Mouse (Mus musculus): ENCODE measurements around the gene Olfr571. TPM values are rescaled to one million over a fixed set of nuclear protein-coding genes. Genes with fewer than 3 reads are reported as not detected.

The Olfr571 gene
- not detected for total RNA-seq (2021)
- long read RNA-seq = 0 reads

- no peak for DNase-seq (ENCODE audit: low spot score in 2 of 2)
Observed at GRCm38 (mm10) chr7:102917032-102917875, at the start of gene Olfr571. Gene Olfr571 (minus strand): TSS chr7:102917536.

DNA sequence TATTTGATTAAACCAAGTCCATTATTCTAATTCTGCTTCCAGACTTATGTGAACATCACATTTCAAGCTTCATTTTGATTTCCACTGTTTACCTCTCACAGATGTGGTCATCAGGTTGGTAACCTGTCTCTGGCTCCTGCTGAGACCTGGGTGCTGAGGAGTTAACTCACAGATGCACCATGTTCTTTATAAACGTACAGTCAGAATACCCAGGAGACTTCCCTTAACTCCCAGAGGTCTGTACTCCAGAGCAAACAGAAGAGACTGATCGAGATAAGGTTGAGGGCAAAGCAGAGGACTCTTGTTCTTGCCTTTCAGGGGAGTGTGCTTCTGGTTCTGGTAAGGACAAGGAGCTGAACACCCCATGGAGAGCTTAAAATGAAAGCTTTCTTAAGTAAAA lies 45.0 kb upstream of the Olfr571 start, which contains the start of gene Olfr576:
Gene Olfr576 (plus strand): TSS at position 301 of the 400 bp plus-strand sequence.
- DNase-seq (ENCODE audit: low spot score in 2 of 2) = no peak

DNA sequence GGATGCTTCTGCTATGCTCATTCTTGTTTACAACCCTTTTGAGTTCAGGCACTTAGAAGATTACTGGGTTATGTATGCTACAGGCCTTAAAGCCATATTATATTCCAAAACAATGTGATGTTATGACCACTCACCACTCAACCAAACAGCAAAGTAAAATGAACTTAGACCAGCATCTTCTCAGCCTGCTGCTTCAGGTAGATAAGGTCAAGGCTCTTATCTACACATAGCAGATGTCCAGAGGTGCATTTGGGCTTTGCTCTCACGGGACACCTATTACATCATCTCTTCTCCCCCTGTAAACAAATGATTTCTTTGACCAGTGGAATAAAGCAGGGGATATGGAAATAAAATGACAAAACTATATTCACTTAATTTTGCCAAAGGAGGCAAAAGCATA lies 41.3 kb upstream of the Olfr571 start, which contains the start of gene Olfr575:
Gene Olfr575 (minus strand): TSS at position 183 of the 400 bp plus-strand sequence.
- DNase-seq (ENCODE audit: low spot score in 2 of 2) = no peak

GRCm38 (mm10) chr7:102958137-102958536 lies 40.8 kb upstream of the Olfr571 start:
- no peak for DNase-seq (ENCODE audit: low spot score in 2 of 2)

- DNase-seq (ENCODE audit: low spot score in 2 of 2) = no peak
Observed at GRCm38 (mm10) chr7:102950732-102951131, 33.4 kb upstream of the Olfr571 start.

- DNase-seq (ENCODE audit: low spot score in 2 of 2) = no peak
Observed at GRCm38 (mm10) chr7:102948167-102948566, 30.8 kb upstream of the Olfr571 start, which contains the start of gene Olfr574. Gene Olfr574 (plus strand): TSS chr7:102948467.

DNA sequence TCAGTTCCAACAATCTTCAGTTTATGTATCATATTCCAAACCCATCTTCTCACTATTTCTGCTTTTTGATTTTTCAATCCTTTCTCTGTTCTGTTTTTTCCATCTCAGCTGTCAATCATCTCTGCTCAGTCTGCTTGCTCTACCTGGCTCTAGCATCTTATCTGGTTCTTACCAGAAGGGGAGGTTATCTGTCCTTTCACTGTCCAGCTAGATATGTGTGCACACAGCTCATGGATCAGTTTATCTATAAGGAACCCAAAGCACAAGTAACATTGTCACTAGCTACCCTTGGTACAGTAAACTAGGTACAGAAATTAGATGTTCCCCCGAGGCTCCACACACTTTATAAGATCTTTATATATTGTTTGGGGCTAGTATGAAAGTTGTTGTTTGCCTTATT lies 26.1 kb upstream of the Olfr571 start:
- no peak for DNase-seq (ENCODE audit: low spot score in 2 of 2)

DNA sequence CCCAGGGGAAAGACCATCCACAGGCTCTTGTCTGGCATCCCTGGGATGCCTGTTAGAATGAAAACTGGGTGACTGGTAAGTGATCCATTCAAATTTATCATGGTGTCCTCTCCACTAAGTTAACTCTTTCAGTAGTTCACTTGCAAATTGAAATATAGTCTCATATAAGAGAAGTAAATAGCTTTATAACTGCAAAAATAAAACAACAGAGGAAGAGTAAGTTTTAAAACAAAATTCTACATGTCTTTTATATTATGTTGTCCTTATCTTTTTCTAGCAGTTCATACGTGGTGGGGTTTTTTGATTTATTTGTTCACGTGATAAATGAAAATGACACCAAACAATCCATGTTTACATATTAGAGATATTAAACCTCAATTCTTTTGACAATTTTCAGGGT lies 25.1 kb upstream of the Olfr571 start, which contains the start of gene Olfr573-ps1:
Gene Olfr573-ps1 (minus strand): TSS at position 101 of the 400 bp plus-strand sequence.
- DNase-seq (ENCODE audit: low spot score in 2 of 2) = no peak

- DNase-seq (ENCODE audit: low spot score in 2 of 2) = no peak
Observed at GRCm38 (mm10) chr7:102927105-102927504, 9.8 kb upstream of the Olfr571 start.

DNA sequence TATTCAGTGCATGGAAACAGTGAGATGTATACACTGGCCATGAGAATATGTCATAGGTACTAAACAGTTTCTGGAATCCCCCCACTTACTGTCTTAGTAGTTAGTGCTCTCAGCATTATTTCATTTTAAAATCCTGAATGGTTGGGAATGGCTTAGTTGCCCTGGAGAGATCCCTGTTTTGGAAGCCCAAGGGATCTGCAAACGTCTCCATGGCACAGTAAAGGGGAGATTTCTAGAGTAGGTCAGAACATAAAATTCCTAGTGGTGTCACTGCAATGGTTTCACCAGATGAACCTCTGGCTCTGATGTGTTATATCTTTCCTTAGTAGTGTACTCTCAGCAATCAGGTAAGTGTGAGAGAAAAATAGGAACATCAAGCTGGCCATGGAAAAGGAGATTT lies 6.8 kb upstream of the Olfr571 start, which contains the start of gene Olfr572:
Gene Olfr572 (plus strand): TSS at position 301 of the 400 bp plus-strand sequence.
- no peak for DNase-seq (ENCODE audit: low spot score in 2 of 2)

DNA sequence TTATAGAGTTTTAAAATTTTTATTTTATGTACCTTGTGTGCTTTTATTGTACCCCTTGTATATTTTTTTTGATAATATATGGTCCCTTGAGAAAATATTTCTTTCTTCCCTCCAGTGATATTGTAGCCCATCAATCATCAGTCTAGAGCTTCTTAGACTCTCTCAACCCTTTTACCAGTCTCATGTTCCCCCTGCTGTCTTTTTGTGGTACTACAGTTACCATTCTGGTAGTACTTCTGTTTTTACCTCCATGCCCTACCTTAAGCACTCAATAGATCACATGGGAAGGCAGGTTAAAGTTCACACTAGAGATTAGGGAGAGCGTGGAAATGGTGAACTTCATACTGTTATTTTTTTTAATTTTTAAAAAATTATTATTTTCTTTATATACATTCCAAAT lies 2.3 kb upstream of the Olfr571 start:
- peak in 1 of 2 experiments; percentile 12 for DNase-seq (ENCODE audit: low spot score in 2 of 2)

DNA sequence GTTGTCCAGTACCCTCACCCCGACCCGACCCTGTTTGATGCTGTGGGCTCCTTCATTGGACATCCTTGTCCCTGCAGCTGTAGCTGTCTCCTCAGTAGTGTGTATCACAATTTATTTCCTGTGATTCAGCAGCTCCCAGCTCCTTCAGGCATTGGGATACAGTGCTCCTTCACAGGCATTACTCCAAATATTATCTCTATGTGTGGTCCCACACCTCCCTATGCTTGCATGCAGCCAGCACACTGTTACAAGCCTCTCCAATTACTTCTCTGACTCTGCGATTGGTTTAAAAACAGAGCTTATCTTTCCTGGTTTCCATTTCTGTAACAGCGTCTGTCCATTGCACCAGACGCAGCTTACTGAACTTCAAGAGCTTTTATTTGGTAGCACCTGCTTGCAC lies 931 bp downstream of the Olfr571 start:
- no peak for DNase-seq (ENCODE audit: low spot score in 2 of 2)

- DNase-seq (ENCODE audit: low spot score in 2 of 2) = no peak
Observed at GRCm38 (mm10) chr7:102915261-102915660, 2.1 kb downstream of the Olfr571 start.

GRCm38 (mm10) chr7:102890782-102891181 lies 26.6 kb downstream of the Olfr571 start, which contains the start of gene Olfr569:
Gene Olfr569 (minus strand): TSS chr7:102890882.
- no peak for DNase-seq (ENCODE audit: low spot score in 2 of 2)

GRCm38 (mm10) chr7:102876822-102877221 lies 40.5 kb downstream of the Olfr571 start, which contains the start of gene Olfr568:
Gene Olfr568 (plus strand): TSS chr7:102877122.
- no peak for DNase-seq (ENCODE audit: low spot score in 2 of 2)

DNA sequence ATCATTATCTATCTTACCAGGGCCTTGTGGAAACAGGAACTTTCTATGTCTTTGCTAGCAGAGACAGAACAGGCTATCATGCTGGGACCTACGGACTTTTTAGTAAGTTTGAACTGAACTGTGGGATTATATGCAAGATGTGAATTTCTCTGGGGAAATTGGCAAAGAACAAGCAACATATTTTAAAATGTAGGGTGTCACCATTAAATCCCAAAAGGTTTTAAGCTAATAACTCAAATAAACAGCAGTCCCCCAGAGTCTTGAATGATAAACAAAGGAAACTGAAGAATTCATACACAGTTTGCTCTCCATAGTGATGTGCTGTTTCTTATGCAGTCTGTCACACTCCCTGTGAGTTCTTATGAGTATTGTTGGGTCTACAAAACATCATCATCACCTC lies 58.7 kb downstream of the Olfr571 start, which contains the start of gene Olfr566:
Gene Olfr566 (minus strand): TSS at position 101 of the 400 bp plus-strand sequence.
- no peak for DNase-seq (ENCODE audit: low spot score in 2 of 2)

GRCm38 (mm10) chr7:102855807-102856206 lies 61.5 kb downstream of the Olfr571 start:
- DNase-seq (ENCODE audit: low spot score in 2 of 2) = no peak

Other genes with a start within 250 kb of the Olfr571 start
- 1 to 10 TPM; 6.2 to 7.5 TPM for gene Trim68, start 230.2 kb downstream of the Olfr571 start, total RNA-seq (2021)
- gene Olfr557, start 221.6 kb downstream of the Olfr571 start, total RNA-seq (2021) = not detected
- gene Olfr558, start 215.3 kb downstream of the Olfr571 start, total RNA-seq (2021) = under 1 TPM; 0.34 to 0.49 TPM
- not detected for gene Olfr33, start 198.5 kb downstream of the Olfr571 start, total RNA-seq (2021)
- gene Olfr559, start 190.0 kb downstream of the Olfr571 start, total RNA-seq (2021) = not detected
- gene Olfr560, start 158.2 kb downstream of the Olfr571 start, total RNA-seq (2021) = not detected
- gene Olfr78, start 158.1 kb downstream of the Olfr571 start, total RNA-seq (2021) = under 1 TPM; 0.23 to 0.76 TPM
- gene Olfr561, start 146.3 kb downstream of the Olfr571 start, total RNA-seq (2021) = not detected
- gene Olfr564, start 114.1 kb downstream of the Olfr571 start, total RNA-seq (2021) = not detected
- not detected for gene Olfr566, start 58.8 kb downstream of the Olfr571 start, total RNA-seq (2021)
- gene Olfr568, start 40.4 kb downstream of the Olfr571 start, total RNA-seq (2021) = not detected
- not detected for gene Olfr569, start 26.7 kb downstream of the Olfr571 start, total RNA-seq (2021)
- gene Olfr570, start 23.0 kb downstream of the Olfr571 start, total RNA-seq (2021) = not detected
- gene Olfr572, start 6.9 kb upstream of the Olfr571 start, total RNA-seq (2021) = not detected
- gene Olfr573-ps1, start 25.0 kb upstream of the Olfr571 start, total RNA-seq (2021) = not detected
- not detected for gene Olfr574, start 30.9 kb upstream of the Olfr571 start, total RNA-seq (2021)
- not detected for gene Olfr575, start 41.2 kb upstream of the Olfr571 start, total RNA-seq (2021)
- gene Olfr576, start 45.1 kb upstream of the Olfr571 start, total RNA-seq (2021) = not detected
- not detected for gene Olfr577, start 58.4 kb upstream of the Olfr571 start, total RNA-seq (2021)
- not detected for gene Olfr578, start 71.8 kb upstream of the Olfr571 start, total RNA-seq (2021)
- gene Olfr582, start 120.5 kb upstream of the Olfr571 start, total RNA-seq (2021) = not detected
- not detected for gene Olfr583, start 133.8 kb upstream of the Olfr571 start, total RNA-seq (2021)
- not detected for gene Olfr584, start 164.3 kb upstream of the Olfr571 start, total RNA-seq (2021)
- not detected for gene Olfr585, start 180.2 kb upstream of the Olfr571 start, total RNA-seq (2021)
- not detected for gene Olfr586, start 208.1 kb upstream of the Olfr571 start, total RNA-seq (2021)
- gene Olfr588-ps1, start 223.3 kb upstream of the Olfr571 start, total RNA-seq (2021) = not detected
- gene Olfr589, start 238.8 kb upstream of the Olfr571 start, total RNA-seq (2021) = not detected